Mouse (Mus musculus) hematopoietic stem cell, adult 5-6 weeks (primary cell): ENCODE results near the gene 2610528A11Rik. TPM values are rescaled to one million over a fixed set of nuclear protein-coding genes. Genes with fewer than 3 reads are reported as not detected.
"Not testable (repeated sequence)": the region's sequence is repeated elsewhere in the genome, so short reads cannot be mapped to it uniquely, and the experiment has no call there.

Experiments
- ATAC-seq, 2 experiments: fragments of 125-278 bp in 1 of 2; replicated peaks in 1 of 2; 2 replicates each; pipeline ENCODE4 v1.8.0; 2016 to 2017; ENCODE audit warnings: inconsistent platforms in 2 of 2, mild to moderate bottlenecking in 2 of 2, moderate number of reproducible peaks in 2 of 2, low read depth in 1 of 2, moderate TSS enrichment in 1 of 2; ENCODE audit not compliant: low FRiP score in 2 of 2, poor library complexity in 2 of 2, severe bottlenecking in 2 of 2, insufficient read depth in 1 of 2, low TSS enrichment in 1 of 2
- total RNA-seq: library from RNA; stranded (forward); fragments of 172-1452, 232-1000 nt; gene quantifications from 2 replicates; pipeline ENCODE4 v1.2.3, GENCODE M21; 2017

2610528A11Rik gene
- total RNA-seq: 0.40 and 1.1 TPM in 2 replicates

DNA sequence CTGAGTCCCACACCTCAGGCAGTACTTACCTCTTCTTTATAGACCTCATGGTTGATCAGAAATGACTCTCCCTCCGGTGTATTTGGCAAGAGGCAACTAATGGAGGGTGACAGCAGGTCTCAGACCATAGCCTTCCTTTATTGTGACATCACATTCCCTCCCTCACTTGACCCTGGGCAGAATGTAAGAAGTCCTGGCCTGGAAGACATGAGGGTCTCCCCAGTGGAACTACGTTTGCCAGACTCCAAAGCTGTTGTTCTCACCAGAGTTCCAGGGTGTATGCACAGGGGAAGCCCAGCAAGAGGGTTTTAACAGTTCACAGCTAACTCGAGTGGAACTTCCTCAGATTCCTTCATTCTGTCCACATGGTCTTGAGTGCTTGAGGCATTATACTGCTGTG, at the start of gene 2610528A11Rik:
TSS of gene 2610528A11Rik (minus strand) at position 101 of the 400 bp plus-strand sequence.
- ATAC-seq: no peak; a peak in 1 of 4 replicates

DNA sequence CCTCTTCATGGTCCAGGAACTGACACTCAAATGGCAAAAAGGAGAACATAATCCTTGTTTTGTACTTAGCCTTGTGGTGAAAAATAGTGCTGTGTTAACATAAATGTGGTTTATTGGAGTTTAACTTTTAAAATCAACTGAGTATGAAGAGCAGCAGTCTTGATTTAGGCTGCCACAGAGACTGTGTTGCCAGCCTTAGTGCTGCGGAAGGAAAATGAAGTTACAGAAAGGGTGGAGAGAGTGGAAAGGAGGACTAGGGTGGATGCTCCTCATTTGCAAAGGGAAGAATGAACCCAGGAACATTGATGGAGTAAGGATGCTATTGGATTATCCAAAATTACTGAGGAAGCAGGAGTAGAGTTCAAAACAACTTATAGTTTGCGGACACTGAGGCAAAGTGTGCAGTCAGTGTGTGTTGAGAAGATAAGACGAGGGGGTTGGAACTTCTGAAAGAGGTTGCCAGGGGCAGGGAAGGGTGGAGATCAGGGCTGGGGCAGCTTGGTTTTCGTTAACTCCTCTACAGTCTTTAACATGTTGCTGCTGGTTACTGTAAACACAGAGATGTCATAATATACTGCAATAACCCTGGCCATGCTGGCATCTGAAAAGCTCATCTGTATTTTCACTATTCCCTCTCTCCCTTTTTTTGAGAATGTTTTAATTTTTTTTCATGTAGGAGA, 49.6 kb upstream of the 2610528A11Rik start:
- peak in 1 of 2 experiments; percentile 36; a peak in 1 of 4 replicates for ATAC-seq

- ATAC-seq: no peak
Measured at GRCm38 (mm10) chr14:37154391-37154790, 40.6 kb upstream of the 2610528A11Rik start.

- ATAC-seq: no peak
Measured at GRCm38 (mm10) chr14:37139051-37139710, 25.4 kb upstream of the 2610528A11Rik start.

- not testable (repeated sequence) for ATAC-seq
Measured at GRCm38 (mm10) chr14:37137596-37137995, 23.8 kb upstream of the 2610528A11Rik start.

DNA sequence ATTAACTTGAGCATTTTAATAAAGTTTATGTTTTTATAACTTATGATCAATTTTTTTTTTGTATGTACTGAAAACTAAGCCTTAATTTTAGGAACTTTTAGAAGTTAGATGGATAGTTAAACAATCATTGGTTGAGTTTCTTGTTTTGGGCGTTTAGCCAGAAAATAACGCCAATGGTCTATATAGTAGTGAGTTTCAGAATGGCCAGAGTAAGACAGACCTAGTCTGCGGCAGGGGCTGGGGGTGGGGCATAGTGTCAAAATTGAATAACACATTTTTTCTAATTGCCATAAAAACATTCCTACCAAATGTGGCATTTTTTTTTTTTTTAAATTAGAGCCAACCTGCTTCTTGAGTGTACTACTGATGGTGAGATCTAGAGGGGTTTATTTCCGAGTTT, 22.3 kb upstream of the 2610528A11Rik start:
- ATAC-seq: no peak

- peak; percentile 4 to 17; a peak in 2 of 4 replicates for ATAC-seq
Measured at GRCm38 (mm10) chr14:37135671-37136070, 21.8 kb upstream of the 2610528A11Rik start.

GRCm38 (mm10) chr14:37135127-37135593, 21.3 kb upstream of the 2610528A11Rik start, which contains the start of gene Ghitm:
Gene Ghitm, minus strand, starts transcription at chr14:37135272.
- peak; percentile 98 to 99 for ATAC-seq

- ATAC-seq: peak; percentile 34 to 44; a peak in 3 of 4 replicates
Measured at GRCm38 (mm10) chr14:37134304-37135126, 20.7 kb upstream of the 2610528A11Rik start.

- peak; percentile 62 to 73; a peak in 3 of 4 replicates for ATAC-seq
Measured at GRCm38 (mm10) chr14:37127652-37128051, 13.8 kb upstream of the 2610528A11Rik start.

DNA sequence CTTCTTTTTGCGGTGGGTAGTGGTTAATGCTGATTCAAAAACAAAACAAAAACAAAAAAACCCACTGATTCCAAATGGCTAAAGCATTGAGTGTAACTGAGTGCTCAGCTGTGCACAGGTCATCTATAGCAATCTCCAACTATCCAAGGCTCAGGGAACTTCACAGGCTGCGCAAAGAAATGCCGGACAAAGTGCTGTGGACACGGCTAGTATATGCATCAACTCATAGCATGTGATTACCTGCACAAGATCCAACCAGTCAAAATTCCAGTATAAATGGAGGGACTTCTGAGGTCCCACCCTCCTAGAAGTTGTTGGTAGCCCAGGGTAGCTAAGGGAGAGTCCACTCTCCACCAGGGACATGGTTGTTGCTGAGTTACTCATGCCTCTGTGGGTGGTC, 5.4 kb upstream of the 2610528A11Rik start:
- ATAC-seq: no peak

GRCm38 (mm10) chr14:37112931-37113330, 891 bp downstream of the 2610528A11Rik start:
- no peak for ATAC-seq

- ATAC-seq: no peak
Measured at GRCm38 (mm10) chr14:37111371-37111770, 2.5 kb downstream of the 2610528A11Rik start.

DNA sequence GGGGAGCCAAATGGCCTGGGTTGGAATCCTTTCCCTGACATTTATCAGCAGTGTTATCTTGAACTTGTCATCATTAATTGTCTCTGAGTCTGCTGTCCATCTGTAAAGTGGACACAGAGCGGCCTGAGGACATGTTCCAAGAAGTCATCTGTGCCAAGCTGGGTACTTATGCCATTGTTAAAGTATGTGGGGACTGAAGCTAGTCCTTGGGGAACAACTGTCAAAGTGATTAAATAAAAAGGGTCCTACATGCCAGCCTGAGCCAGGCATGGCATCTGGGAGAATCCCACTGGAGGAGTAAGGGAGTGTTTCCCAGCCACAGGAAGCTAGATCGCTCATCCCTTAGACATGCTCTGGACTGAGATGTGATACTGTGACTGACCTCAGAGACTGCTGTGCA, 3.4 kb downstream of the 2610528A11Rik start:
- ATAC-seq: no peak

DNA sequence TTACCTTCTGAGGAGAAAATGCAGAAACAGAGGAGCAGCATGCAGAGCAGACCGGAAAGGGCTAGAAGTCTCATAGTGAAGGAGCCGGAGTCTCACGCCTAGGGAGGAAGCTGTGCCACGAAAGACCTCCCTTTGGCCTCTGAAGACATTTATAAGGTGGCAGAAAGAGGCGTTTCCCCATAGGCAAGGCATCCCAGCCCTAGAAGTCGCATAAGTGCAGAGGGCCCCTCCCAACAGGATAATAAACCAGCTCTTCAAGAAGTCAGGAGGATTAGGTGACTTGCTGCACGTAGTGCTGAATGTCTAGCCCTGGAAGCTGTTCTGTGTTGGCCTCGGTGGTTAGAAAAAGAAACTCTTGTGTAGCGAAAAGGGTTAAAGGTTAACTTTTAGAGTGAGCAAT, 3.8 kb downstream of the 2610528A11Rik start:
- 0 out of 4 replicates have a peak, but pooled peaks have one; percentile 25 to 37 for ATAC-seq

GRCm38 (mm10) chr14:37109460-37109859, 4.4 kb downstream of the 2610528A11Rik start:
- ATAC-seq: peak; percentile 17 to 39; a peak in 2 of 4 replicates

- ATAC-seq: no peak
Measured at GRCm38 (mm10) chr14:37105846-37106245, 8.0 kb downstream of the 2610528A11Rik start.
